Mouse (Mus musculus) bone marrow, adult 2 months (tissue): ENCODE results near the gene Slc24a3.

Experiments used
- CTCF ChIP-seq: fragments of 200-500 bp; IDR thresholded peaks from 2 replicates; pipeline ENCODE4 v1.5.1; 2011; ENCODE audit warnings: low read length, control low read depth; ENCODE audit not compliant: control insufficient read depth, insufficient read depth
- POLR2A ChIP-seq: fragments of 200-500 bp; IDR thresholded peaks from 2 replicates; pipeline ENCODE4 v1.6.1; 2011; ENCODE audit warnings: low read depth, mild to moderate bottlenecking, control low read depth, low read length, borderline replicate concordance; ENCODE audit not compliant: control insufficient read depth

DNA sequence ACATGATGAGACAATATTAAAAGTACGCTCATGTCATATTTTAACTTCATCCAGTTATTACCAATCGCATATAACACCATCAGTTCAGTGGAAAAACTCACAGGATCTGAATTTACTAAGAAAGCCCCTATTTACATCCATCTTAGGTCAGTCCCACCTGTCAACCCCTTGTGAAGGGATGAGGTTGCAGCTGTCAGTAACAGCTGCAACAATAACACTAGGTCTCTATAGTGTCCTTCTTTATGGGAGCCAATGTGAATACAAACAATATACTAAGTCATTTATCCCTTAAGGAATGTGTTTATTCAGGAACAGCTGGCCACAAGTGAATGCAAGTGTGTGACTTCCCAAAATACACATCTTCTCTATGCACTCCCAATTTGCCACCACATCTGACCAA, 388.2 kb downstream of the Slc24a3 start:
- no peak for TF ChIP-seq CTCF
- TF ChIP-seq POLR2A, result no peak
